Mouse (Mus musculus): ENCODE data around the gene Me1.

GRCm38 (mm10) chr9:86695818-86696261 lies at the start of gene Me1:
- no peak for TF ChIP-seq CTCF (IDR thresholded peaks at IDR 0.05; ENCODE audit: extremely low read depth, insufficient read length, insufficient replicate concordance, low read depth, low read length)
- TF ChIP-seq POLR2A (IDR thresholded peaks at IDR 0.05; ENCODE audit: low read depth, low read length), result no peak

All from small intestine, adult 2 months (tissue).